Mouse (Mus musculus): ENCODE results near the gene Cxcl10. TPM values are rescaled to one million over a fixed set of nuclear protein-coding genes. Genes with fewer than 3 reads are reported as not detected.
A peak's percentile ranks its signal among the peaks of the same experiment; 100 is the strongest.

The Cxcl10 gene
- polyA plus RNA-seq (2015; fragmentation: Nextera tagmentation; extraction: Ambion mirVana) = 0.97 and 1.8 TPM in 2 replicates

DNA sequence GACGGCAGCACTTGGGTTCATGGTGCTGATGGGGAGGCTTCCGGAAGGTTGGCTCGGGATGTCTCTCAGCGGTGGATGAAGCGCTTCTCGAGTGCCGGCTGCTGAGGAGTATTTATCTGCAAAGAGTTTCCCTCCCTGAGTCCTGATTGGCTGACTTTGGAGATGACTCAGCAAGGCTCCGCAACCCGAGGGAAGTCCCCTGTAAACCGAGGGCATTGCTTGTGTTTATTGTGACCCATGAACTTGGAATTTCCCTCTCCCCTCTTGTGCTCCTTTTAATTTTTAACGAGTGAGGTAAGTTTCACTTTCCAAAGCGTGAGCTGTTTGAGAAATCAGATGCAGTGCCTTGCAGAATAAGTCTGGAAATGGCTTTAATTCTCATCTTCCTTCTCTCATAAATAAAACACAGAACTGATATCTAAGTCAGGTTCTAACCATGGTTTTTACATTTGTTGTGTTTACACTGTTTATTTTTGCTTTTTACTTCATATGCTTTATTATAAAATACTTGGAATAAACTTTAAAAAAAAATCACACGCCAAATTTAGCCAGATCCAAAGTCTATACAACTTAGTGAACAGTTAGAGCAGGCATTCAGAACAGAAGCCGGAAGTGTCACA lies at the start of gene Cxcl10:
TSS of gene Cxcl10 (minus strand) at position 96 of the 620 bp plus-strand sequence.
- Histone ChIP-seq H3K27me3 (ENCODE audit: control insufficient read depth, insufficient read depth, low read length) (no peaks in the 10 kb centered on the region; the same call in 1 of the 2 replicates), H3K4me1 (ENCODE audit: control insufficient read depth, insufficient read depth, low read length) (peaks cover 7% of the 10 kb centered on the region; the same call in 1 of the 2 replicates), H3K4me2 (ENCODE audit: low read depth, low read length) (peak within 1 kb of the TSS; percentile 55), H3K9me3 (replicated peaks; ENCODE audit: control insufficient read depth, low read length) (no peaks in the 10 kb centered on the region), H3K27ac (ENCODE audit: low read length) (no peak within 1 kb of the TSS), H3K4me3 (replicated peaks; ENCODE audit: low read length) (peak within 1 kb of the TSS; percentile 34), H3K9ac (ENCODE audit: low read length) (no peak within 1 kb of the TSS), H3K36me3 (ENCODE audit: control insufficient read depth, insufficient read depth, low read length) (no peaks in the 10 kb centered on the region)
- 14% methylated on average over 14 of the region's 14 CpGs for WGBS
- ATAC-seq (ENCODE audit: insufficient read depth, low FRiP score) = peak; percentile 44; the same call in 1 of the 2 replicates

GRCm38 (mm10) chr5:92398153-92398552 lies 49.5 kb upstream of the Cxcl10 start:
- ATAC-seq (ENCODE audit: insufficient read depth, low FRiP score) = peak; percentile 87
- Histone ChIP-seq H3K36me3 (ENCODE audit: control insufficient read depth, insufficient read depth, low read length) (no peaks in the 10 kb centered on the region), H3K4me1 (ENCODE audit: control insufficient read depth, insufficient read depth, low read length) (no peaks in the 10 kb centered on the region), H3K27me3 (ENCODE audit: control insufficient read depth, insufficient read depth, low read length) (peaks cover 9% of the 10 kb centered on the region), H3K4me3 (replicated peaks; ENCODE audit: low read length) (no peak overlapping the region), H3K9me3 (replicated peaks; ENCODE audit: control insufficient read depth, low read length) (no peaks in the 10 kb centered on the region), H3K27ac (ENCODE audit: low read length) (no peak overlapping the region), H3K9ac (ENCODE audit: low read length) (no peak overlapping the region), H3K4me2 (ENCODE audit: low read depth, low read length) (no peak overlapping the region)
- WGBS = 24% methylated on average over 5 of the region's 5 CpGs

DNA sequence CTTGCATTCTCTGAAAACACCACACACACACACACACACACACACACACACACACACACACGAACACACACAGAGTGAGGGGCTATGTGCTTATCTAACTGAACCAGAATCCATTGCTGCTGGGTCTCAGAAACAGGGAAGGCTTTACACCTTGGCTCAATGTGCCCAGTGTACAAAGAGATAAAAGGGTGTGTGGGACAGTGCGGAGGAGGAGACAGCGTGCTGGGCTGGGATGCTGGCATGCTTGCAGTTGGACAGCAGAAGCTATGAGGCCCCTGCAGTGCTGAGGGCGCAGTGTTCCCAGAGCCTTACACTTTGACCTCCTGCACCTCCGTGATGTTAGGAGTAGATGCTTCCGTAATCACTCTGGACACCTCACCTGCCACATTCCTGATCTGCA lies 47.8 kb upstream of the Cxcl10 start:
- no peak overlapping the region for H3K4me3 ChIP-seq (replicated peaks; ENCODE audit: low read length)
- H3K27me3 ChIP-seq (ENCODE audit: control insufficient read depth, insufficient read depth, low read length) = peaks cover 14% of the 10 kb centered on the region
- H3K27ac ChIP-seq (ENCODE audit: low read length) = no peak overlapping the region
- WGBS = 82% methylated on average over 6 of the region's 6 CpGs
- H3K9ac ChIP-seq (ENCODE audit: low read length) = no peak overlapping the region
- no peak overlapping the region for H3K4me2 ChIP-seq (ENCODE audit: low read depth, low read length)
- H3K9me3 ChIP-seq (replicated peaks; ENCODE audit: control insufficient read depth, low read length) = no peaks in the 10 kb centered on the region
- H3K36me3 ChIP-seq (ENCODE audit: control insufficient read depth, insufficient read depth, low read length) = no peaks in the 10 kb centered on the region
- H3K4me1 ChIP-seq (ENCODE audit: control insufficient read depth, insufficient read depth, low read length) = no peaks in the 10 kb centered on the region
- no peak for ATAC-seq (ENCODE audit: insufficient read depth, low FRiP score)

DNA sequence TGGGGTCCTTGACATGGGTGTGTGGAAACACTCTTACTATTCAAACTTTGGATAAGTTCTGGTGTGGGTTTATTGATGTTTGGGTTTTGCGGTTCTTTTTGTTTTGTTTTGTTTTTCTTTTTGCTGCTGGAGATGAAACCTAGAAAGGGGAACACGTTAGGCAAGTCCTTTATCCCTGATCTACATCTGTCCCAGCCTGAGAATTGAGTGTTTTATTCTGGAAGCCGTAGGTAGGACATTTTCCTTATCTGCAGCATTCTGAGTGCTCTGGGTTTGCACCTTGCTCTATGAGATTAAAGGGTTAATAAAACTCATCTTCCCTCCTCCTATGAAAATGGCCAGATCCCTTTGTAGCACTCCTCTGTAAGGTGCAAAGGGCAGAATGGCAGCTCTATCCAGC lies 47.1 kb upstream of the Cxcl10 start:
- WGBS = 73% methylated on average over 3 of the region's 3 CpGs

DNA sequence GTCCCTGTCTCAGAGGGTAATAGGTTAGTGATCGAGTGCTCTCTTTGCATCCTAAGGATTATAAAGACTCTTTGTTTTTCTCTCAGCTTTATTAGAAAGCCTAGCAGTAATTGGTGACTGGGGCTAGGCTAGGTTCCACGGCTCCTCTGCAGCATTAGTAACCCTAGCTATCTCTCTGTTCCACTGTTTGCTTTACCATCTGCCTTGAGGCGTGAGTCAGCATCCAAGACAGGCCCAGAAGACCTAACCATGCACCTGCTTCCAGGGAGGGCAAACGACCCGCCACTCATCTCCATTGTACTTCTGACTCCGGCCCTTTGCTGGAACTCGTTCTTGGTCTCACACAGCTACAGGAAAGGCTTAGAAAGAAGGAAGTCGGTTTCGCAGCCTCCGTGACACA lies 45.2 kb upstream of the Cxcl10 start:
- Histone ChIP-seq H3K4me3 (replicated peaks; ENCODE audit: low read length) (no peak overlapping the region), H3K27ac (ENCODE audit: low read length) (no peak overlapping the region), H3K9me3 (replicated peaks; ENCODE audit: control insufficient read depth, low read length) (no peaks in the 10 kb centered on the region), H3K4me2 (ENCODE audit: low read depth, low read length) (no peak overlapping the region), H3K27me3 (ENCODE audit: control insufficient read depth, insufficient read depth, low read length) (peaks cover 14% of the 10 kb centered on the region), H3K36me3 (ENCODE audit: control insufficient read depth, insufficient read depth, low read length) (no peaks in the 10 kb centered on the region), H3K4me1 (ENCODE audit: control insufficient read depth, insufficient read depth, low read length) (no peaks in the 10 kb centered on the region), H3K9ac (ENCODE audit: low read length) (no peak overlapping the region)
- 57% methylated on average over 10 of the region's 10 CpGs for WGBS
- no peak for ATAC-seq (ENCODE audit: insufficient read depth, low FRiP score)

More for the DNA sequence above, 47.1 kb upstream of the Cxcl10 start:
- peaks cover 14% of the 10 kb centered on the region for H3K27me3 ChIP-seq (ENCODE audit: control insufficient read depth, insufficient read depth, low read length)
- no peaks in the 10 kb centered on the region for H3K9me3 ChIP-seq (replicated peaks; ENCODE audit: control insufficient read depth, low read length)
- ATAC-seq (ENCODE audit: insufficient read depth, low FRiP score) = no peak
- no peaks in the 10 kb centered on the region for H3K4me1 ChIP-seq (ENCODE audit: control insufficient read depth, insufficient read depth, low read length)
- H3K9ac ChIP-seq (ENCODE audit: low read length) = no peak overlapping the region
- no peak overlapping the region for H3K4me3 ChIP-seq (replicated peaks; ENCODE audit: low read length)
- no peak overlapping the region for H3K27ac ChIP-seq (ENCODE audit: low read length)
- H3K4me2 ChIP-seq (ENCODE audit: low read depth, low read length) = no peak overlapping the region
- H3K36me3 ChIP-seq (ENCODE audit: control insufficient read depth, insufficient read depth, low read length) = no peaks in the 10 kb centered on the region

DNA sequence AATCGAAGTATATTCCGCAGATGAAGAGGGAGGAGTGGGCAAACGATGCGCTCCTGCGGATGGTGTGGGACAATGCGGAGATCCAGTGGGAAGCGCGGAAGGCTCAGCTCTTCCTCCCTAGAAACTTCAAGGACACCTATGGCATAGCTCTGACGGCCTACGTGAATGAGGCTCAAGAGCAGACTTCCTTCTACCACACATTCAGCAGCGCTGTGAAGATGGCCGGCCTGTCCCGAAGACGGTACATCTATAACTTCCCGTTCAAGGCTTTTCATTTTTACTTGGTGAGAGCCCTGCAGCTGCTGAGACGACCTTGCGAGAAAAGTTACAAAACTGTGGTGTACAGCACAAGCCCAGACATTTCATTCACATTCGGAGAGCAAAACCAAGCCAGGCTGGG lies 43.9 kb upstream of the Cxcl10 start:
- H3K9ac ChIP-seq (ENCODE audit: low read length) = no peak overlapping the region
- peaks cover 14% of the 10 kb centered on the region for H3K27me3 ChIP-seq (ENCODE audit: control insufficient read depth, insufficient read depth, low read length)

DNA sequence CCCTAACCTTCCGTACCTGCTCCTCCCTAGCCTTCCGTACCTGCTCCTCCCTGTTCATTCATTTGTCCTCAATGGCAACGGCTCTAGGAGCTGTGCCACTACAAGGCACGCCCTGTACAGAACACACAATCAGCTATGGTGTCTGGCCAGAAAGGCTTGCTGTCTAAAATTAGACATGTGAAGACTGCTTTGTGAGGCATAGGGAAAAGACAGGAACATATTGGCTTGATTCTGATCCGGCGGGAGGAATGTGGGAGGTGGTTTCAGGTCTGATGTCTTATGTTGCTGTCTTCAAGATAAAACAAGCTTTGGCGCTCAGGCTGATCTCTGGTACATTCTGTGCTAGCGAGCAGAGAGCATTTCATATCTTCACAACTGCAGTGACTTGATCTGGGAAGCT lies 41.9 kb upstream of the Cxcl10 start:
- Histone ChIP-seq H3K4me2 (ENCODE audit: low read depth, low read length) (no peak overlapping the region), H3K4me1 (ENCODE audit: control insufficient read depth, insufficient read depth, low read length) (no peaks in the 10 kb centered on the region), H3K36me3 (ENCODE audit: control insufficient read depth, insufficient read depth, low read length) (no peaks in the 10 kb centered on the region), H3K27me3 (ENCODE audit: control insufficient read depth, insufficient read depth, low read length) (peaks cover 14% of the 10 kb centered on the region), H3K4me3 (replicated peaks; ENCODE audit: low read length) (0 out of 2 replicates have a peak overlapping the region, but pooled peaks have one; percentile 1), H3K9ac (ENCODE audit: low read length) (no peak overlapping the region), H3K9me3 (replicated peaks; ENCODE audit: control insufficient read depth, low read length) (no peaks in the 10 kb centered on the region), H3K27ac (ENCODE audit: low read length) (peak overlapping the region; percentile 24; the same call in 1 of the 2 replicates)
- 49% methylated on average over 8 of the region's 8 CpGs for WGBS
- ATAC-seq (ENCODE audit: insufficient read depth, low FRiP score) = no peak; the same call in 1 of the 2 replicates

More for the DNA sequence above, 43.9 kb upstream of the Cxcl10 start:
- H3K4me1 ChIP-seq (ENCODE audit: control insufficient read depth, insufficient read depth, low read length) = no peaks in the 10 kb centered on the region
- peak overlapping the region; percentile 26 for H3K4me3 ChIP-seq (replicated peaks; ENCODE audit: low read length)
- H3K9me3 ChIP-seq (replicated peaks; ENCODE audit: control insufficient read depth, low read length) = no peaks in the 10 kb centered on the region
- H3K36me3 ChIP-seq (ENCODE audit: control insufficient read depth, insufficient read depth, low read length) = no peaks in the 10 kb centered on the region
- ATAC-seq (ENCODE audit: insufficient read depth, low FRiP score) = no peak
- 31% methylated on average over 18 of the region's 18 CpGs for WGBS
- H3K4me2 ChIP-seq (ENCODE audit: low read depth, low read length) = peak overlapping the region; percentile 48
- H3K27ac ChIP-seq (ENCODE audit: low read length) = no peak overlapping the region

DNA sequence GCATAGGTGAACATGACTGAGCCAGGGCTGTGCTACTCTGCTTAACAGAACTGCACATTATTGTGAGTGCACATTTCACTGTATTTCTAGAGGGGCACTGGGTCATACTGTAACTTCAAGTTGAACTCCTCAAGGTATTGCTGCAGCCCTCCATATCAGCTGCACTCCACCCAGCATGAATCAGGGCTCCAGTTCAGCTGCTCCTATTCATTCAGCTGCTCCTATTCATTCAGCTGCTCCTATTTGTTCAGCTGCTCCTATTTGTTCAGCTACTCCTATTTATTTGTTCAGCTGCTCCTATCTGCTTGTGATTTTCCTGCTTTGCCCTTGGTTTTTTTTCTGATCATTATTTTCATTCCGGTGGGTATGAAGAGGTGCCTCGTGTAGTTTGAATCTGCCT lies 41.3 kb upstream of the Cxcl10 start:
- H3K4me2 ChIP-seq (ENCODE audit: low read depth, low read length) = no peak overlapping the region
- H3K36me3 ChIP-seq (ENCODE audit: control insufficient read depth, insufficient read depth, low read length) = no peaks in the 10 kb centered on the region
- WGBS = 47% methylated on average over 2 of the region's 2 CpGs
- H3K27me3 ChIP-seq (ENCODE audit: control insufficient read depth, insufficient read depth, low read length) = peaks cover 14% of the 10 kb centered on the region
- no peak for ATAC-seq (ENCODE audit: insufficient read depth, low FRiP score)
- H3K4me1 ChIP-seq (ENCODE audit: control insufficient read depth, insufficient read depth, low read length) = no peaks in the 10 kb centered on the region
- H3K9me3 ChIP-seq (replicated peaks; ENCODE audit: control insufficient read depth, low read length) = no peaks in the 10 kb centered on the region
- H3K9ac ChIP-seq (ENCODE audit: low read length) = no peak overlapping the region
- H3K4me3 ChIP-seq (replicated peaks; ENCODE audit: low read length) = no peak overlapping the region
- H3K27ac ChIP-seq (ENCODE audit: low read length) = no peak overlapping the region

- no peak for ATAC-seq (ENCODE audit: insufficient read depth, low FRiP score)
- H3K4me2 ChIP-seq (ENCODE audit: low read depth, low read length) = no peak overlapping the region
- H3K36me3 ChIP-seq (ENCODE audit: control insufficient read depth, insufficient read depth, low read length) = no peaks in the 10 kb centered on the region
- H3K4me1 ChIP-seq (ENCODE audit: control insufficient read depth, insufficient read depth, low read length) = no peaks in the 10 kb centered on the region
- H3K9ac ChIP-seq (ENCODE audit: low read length) = no peak overlapping the region
- H3K4me3 ChIP-seq (replicated peaks; ENCODE audit: low read length) = no peak overlapping the region
- H3K9me3 ChIP-seq (replicated peaks; ENCODE audit: control insufficient read depth, low read length) = no peaks in the 10 kb centered on the region
- H3K27me3 ChIP-seq (ENCODE audit: control insufficient read depth, insufficient read depth, low read length) = peaks cover 4% of the 10 kb centered on the region; the same call in 1 of the 2 replicates
- no peak overlapping the region for H3K27ac ChIP-seq (ENCODE audit: low read length)
- WGBS = 59% methylated on average over 11 of the region's 11 CpGs
These were observed 38.7 kb upstream of the Cxcl10 start for GRCm38 (mm10) chr5:92387433-92387832.

Measured in stomach, embryonic 16.5 days (tissue).